Mouse (Mus musculus) limb, embryonic 14.5 days (tissue): Measurements from ENCODE around the gene Tyw5. TPM values are rescaled to one million over a fixed set of nuclear protein-coding genes. Genes with fewer than 3 reads are reported as not detected.
A peak's percentile ranks its signal among the peaks of the same experiment; 100 is the strongest.

Experiments used
- ATAC-seq: fragments of 200-750 bp; cut with Nextera tagmentation; 2 replicates; pipeline ENCODE4 v1.8.0; 2017; ENCODE audit warnings: low read depth, moderate number of reproducible peaks, moderate TSS enrichment; ENCODE audit not compliant: low FRiP score
- DNase-seq: peaks from one replicate; pipeline ENCODE4 v3.0.0-alpha.2; 2015; ENCODE audit warnings: low spot score
- H3K27ac ChIP-seq: fragments of 300-500 bp; sonication (generic); replicated peaks from 2 replicates; pipeline ENCODE4 v1.5.1; 2014; ENCODE audit warnings: low read depth, mild to moderate bottlenecking, low read length, moderate library complexity, mixed read lengths
- H3K27me3 ChIP-seq: fragments of 300-500 bp; sonication (generic); 2 replicates; pipeline ENCODE4 v1.6.1; 2014; ENCODE audit warnings: low read length, mixed read lengths; ENCODE audit not compliant: control insufficient read depth, insufficient read depth
- H3K36me3 ChIP-seq: fragments of 300-500 bp; sonication (generic); 2 replicates; pipeline ENCODE4 v1.6.1; 2014; ENCODE audit warnings: mild to moderate bottlenecking, low read length, moderate library complexity, mixed read lengths; ENCODE audit not compliant: control insufficient read depth, insufficient read depth
- H3K4me1 ChIP-seq: fragments of 300-500 bp; sonication (generic); 2 replicates; pipeline ENCODE4 v1.6.1; 2014; ENCODE audit warnings: antibody characterized with exemption, low read length, mixed read lengths; ENCODE audit not compliant: control insufficient read depth, insufficient read depth
- H3K4me2 ChIP-seq: fragments of 300-500 bp; sonication (generic); replicated peaks from 2 replicates; pipeline ENCODE4 v1.6.1; 2014; ENCODE audit warnings: low read depth, mild to moderate bottlenecking, low read length, moderate library complexity; ENCODE audit not compliant: severe bottlenecking
- H3K4me3 ChIP-seq: fragments of 300-500 bp; sonication (generic); replicated peaks from 2 replicates; pipeline ENCODE4 v1.5.1; 2014; ENCODE audit warnings: low read length
- H3K9ac ChIP-seq: fragments of 300-500 bp; sonication (generic); 2 replicates; pipeline ENCODE4 v1.6.1; 2014; ENCODE audit warnings: mild to moderate bottlenecking, low read depth, low read length, moderate library complexity; ENCODE audit not compliant: severe bottlenecking
- H3K9me3 ChIP-seq: fragments of 300-500 bp; sonication (generic); 2 replicates; pipeline ENCODE4 v1.6.1; 2016; ENCODE audit warnings: low read length; ENCODE audit not compliant: control insufficient read depth
- POLR2A ChIP-seq: fragments of 200-500 bp; IDR thresholded peaks from 2 replicates; pipeline ENCODE4 v1.8.0; 2012; ENCODE audit warnings: inconsistent platforms, mild to moderate bottlenecking, moderate library complexity, borderline replicate concordance; ENCODE audit not compliant: insufficient read depth, insufficient read length; ENCODE audit errors: extremely low read depth
- WGBS: fragments of 180-500 bp; shearing (Covaris S2); extraction: QIAGEN DNeasy Blood & Tissue Kit; methylation state at CpG from one replicate; pipeline ENCODE4 v1.1.7; 2014; 5-methylcytosine and 5-hydroxymethylcytosine counted together
- polyA plus RNA-seq, 2 experiments: library from polyadenylated mRNA; depleted of rRNA in 1 of 2; stranded (reverse) in 1 of 2; unstranded in 1 of 2; fragments of >200 nt; fragmentation: Nextera tagmentation in 1 of 2; extraction: Ambion mirVana in 1 of 2; gene quantifications; 2 replicates each; pipeline versions ENCODE4 v1.2.1 to v1.2.3; 2012 to 2014

Tyw5 gene
- polyA plus RNA-seq, 2 experiments = 25.6 to 30.1 TPM

DNA sequence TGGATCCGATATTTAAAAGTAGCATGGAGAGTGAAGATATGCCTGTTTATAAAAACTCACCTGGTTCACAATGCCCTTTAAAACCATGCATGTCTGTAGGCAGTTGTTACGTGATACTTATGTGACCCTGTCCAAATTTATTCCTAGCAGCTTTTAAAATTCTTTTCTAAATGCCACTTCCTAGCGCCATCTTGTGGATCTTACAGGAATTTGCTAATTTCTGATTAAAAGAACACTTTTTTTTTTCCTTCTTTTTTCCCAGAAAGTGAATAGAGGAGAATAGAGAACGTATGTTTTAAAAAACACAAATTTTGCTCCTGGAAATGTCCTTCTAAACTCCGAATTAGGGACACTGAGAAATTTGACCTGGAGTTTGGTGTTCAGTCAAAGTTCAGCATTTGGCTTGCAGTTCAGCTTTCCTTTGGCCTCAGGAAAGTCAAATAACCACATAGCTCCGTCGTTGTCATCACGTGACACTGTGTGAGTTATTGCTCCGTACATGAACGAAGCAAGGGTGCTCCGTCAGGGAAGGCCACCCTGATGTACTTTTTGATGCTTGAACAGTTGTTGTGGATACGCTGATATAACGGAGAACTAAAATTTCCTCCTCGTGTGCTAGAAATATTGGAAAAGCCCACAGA lies 67.6 kb downstream of the Tyw5 start:
- H3K27ac ChIP-seq = no peak overlapping the region
- TF ChIP-seq POLR2A = no peak
- no peaks in the 10 kb centered on the region for H3K4me1 ChIP-seq
- ATAC-seq = no peak
- H3K4me2 ChIP-seq = no peak overlapping the region
- peak; percentile 66 for DNase-seq
- 49% methylated on average over 14 of the region's 14 CpGs for WGBS
- H3K4me3 ChIP-seq = no peak overlapping the region
- no peaks in the 10 kb centered on the region for H3K36me3 ChIP-seq
- no peaks in the 10 kb centered on the region for H3K9me3 ChIP-seq
- H3K9ac ChIP-seq = no peak overlapping the region
- no peaks in the 10 kb centered on the region for H3K27me3 ChIP-seq

Other genes with a start within 250 kb of the Tyw5 start
- 8.2 and 10.5 TPM in 2 replicates for gene 1700066M21Rik, start 29.5 kb downstream of the Tyw5 start, polyA plus RNA-seq (2012; rRNA removed)
- gene 1700066M21Rik, start 29.5 kb downstream of the Tyw5 start, polyA plus RNA-seq (2014; fragmentation: Nextera tagmentation; extraction: Ambion mirVana) = 13.8 and 14.7 TPM in 2 replicates
- 10.6 and 13.5 TPM in 2 replicates for gene Maip1, start 773 bp downstream of the Tyw5 start, polyA plus RNA-seq (2012; rRNA removed)
- 14.7 and 15.4 TPM in 2 replicates for gene Maip1, start 773 bp downstream of the Tyw5 start, polyA plus RNA-seq (2014; fragmentation: Nextera tagmentation; extraction: Ambion mirVana)